Mouse (Mus musculus) brain, embryonic 14.5 days (tissue): ENCODE data around the gene Il1rapl2.

Experiments
- CTCF ChIP-seq: fragments of 200-500 bp; IDR thresholded peaks from 2 replicates; pipeline ENCODE4 v1.5.1; 2012; ENCODE audit warnings: inconsistent platforms, mild to moderate bottlenecking, moderate library complexity, borderline replicate concordance; ENCODE audit not compliant: insufficient read depth, insufficient read length; ENCODE audit errors: extremely low read depth
- POLR2A ChIP-seq: fragments of 200-500 bp; IDR thresholded peaks from 2 replicates; pipeline ENCODE4 v1.6.1; 2012; ENCODE audit warnings: mild to moderate bottlenecking, inconsistent platforms, borderline replicate concordance; ENCODE audit not compliant: poor library complexity, insufficient read depth, insufficient read length, severe bottlenecking; ENCODE audit errors: extremely low read depth

DNA sequence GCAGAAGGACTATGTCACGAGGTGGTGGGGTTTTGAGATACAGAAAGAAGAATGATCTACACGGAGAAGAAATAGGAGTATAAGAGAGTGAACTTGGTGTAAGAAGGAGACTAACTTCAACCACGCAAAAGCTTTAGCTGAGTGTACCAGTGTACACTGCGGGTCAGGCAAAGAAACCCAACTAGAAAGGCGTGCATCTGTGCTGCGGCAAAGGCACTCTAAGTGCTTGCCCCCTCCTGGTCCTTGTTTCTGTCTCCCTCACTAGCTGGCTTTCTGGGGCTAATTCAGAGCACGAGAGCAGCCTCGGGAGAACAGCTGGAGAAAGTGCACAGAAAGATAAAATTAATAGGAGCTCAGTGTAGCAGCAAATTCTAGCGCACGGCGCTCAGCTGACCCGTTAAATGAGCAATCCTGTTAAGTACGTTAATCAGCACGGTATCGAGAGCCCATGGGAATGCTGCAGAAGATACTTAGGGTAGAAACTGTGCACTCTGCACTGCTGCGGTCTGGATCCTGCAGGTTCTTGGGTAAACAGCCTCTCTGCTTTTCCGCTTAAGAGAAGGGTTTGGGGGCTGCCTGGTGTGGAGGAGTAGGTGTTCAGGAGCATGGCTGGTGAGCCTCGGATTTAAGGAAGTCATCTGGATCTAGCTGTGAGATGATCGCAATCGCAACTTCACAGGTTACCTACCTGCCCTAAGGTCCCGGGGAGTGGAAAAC, 778 bp upstream of the Il1rapl2 start:
- TF ChIP-seq CTCF (no peak), POLR2A (no peak)
